Comparison of ENCODE assay signal across 7 mouse cellular contexts in the genomic region with DNA sequence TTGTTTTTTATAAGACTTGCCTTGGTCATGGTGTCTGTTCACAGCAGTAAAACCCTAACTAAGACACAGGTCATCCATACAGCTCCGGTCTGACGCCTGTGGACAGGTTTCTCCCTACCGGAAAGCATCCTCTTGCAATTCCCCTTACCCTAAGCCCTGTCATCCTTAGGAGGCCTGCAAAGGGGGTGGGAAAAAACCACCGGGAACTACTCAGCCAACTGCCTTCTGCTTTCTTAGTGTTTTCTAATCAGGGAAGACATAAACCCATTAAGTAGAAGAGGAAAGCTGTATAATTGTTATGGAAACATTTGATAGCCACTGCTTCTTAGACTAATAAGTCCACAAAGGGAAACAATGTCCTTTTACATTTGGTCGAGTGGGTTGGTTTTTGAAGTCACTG. TPM values are rescaled to one million over a fixed set of nuclear protein-coding genes. Genes with fewer than 3 reads are reported as not detected.
DNase-seq lines count a peak whose midpoint lies in the region; ATAC-seq lines count a peak whose summit lies in the region.

No protein-coding gene starts in this region.

- no peak for DNase-seq in liver, embryonic 11.5 days (ENCODE audit: low spot score)
- DNase-seq in spleen, postnatal 36 days (ENCODE audit: low spot score in 2 of 2): no peak

- H3K4me3 ChIP-seq in megakaryocyte, embryonic 14.5 days (replicated peaks): peak overlapping the region; percentile 100
- peak overlapping the region; percentile 97 for H3K4me3 ChIP-seq in forebrain, embryonic 15.5 days
- H3K4me3 ChIP-seq in liver, embryonic 11.5 days (ENCODE audit: low read depth, low read length): peak overlapping the region; percentile 91
- peak overlapping the region; percentile 82 for H3K4me3 ChIP-seq in stomach, embryonic 16.5 days (replicated peaks; ENCODE audit: low read length)

- H3K4me1 ChIP-seq in megakaryocyte, embryonic 14.5 days: peaks cover 25% of the 10 kb centered on the region
- peaks cover 17% of the 10 kb centered on the region for H3K4me1 ChIP-seq in forebrain, embryonic 15.5 days
- no peaks in the 10 kb centered on the region; the same call in 1 of the 2 replicates for H3K4me1 ChIP-seq in liver, embryonic 11.5 days (replicated peaks; ENCODE audit: control insufficient read depth, insufficient read depth, low read length)
- H3K4me1 ChIP-seq in stomach, embryonic 16.5 days (ENCODE audit: control insufficient read depth, insufficient read depth, low read length): peaks cover 13% of the 10 kb centered on the region

- H3K27ac ChIP-seq in forebrain, embryonic 15.5 days (replicated peaks): peak overlapping the region; percentile 87
- H3K27ac ChIP-seq in liver, embryonic 11.5 days (ENCODE audit: low read depth, low read length): no peak overlapping the region
- peak overlapping the region; percentile 59; the same call in 1 of the 2 replicates for H3K27ac ChIP-seq in stomach, embryonic 16.5 days (ENCODE audit: low read length)

- ATAC-seq in megakaryocyte, adult 5-6 weeks (ENCODE audit: poor library complexity, severe bottlenecking): no peak
- ATAC-seq in forebrain, embryonic 15.5 days (replicated peaks): no peak
- ATAC-seq in liver, embryonic 11.5 days (replicated peaks; ENCODE audit: low FRiP score): no peak
- no peak for ATAC-seq in stomach, embryonic 16.5 days (ENCODE audit: insufficient read depth, low FRiP score)
- no peak for ATAC-seq in megakaryocyte-erythroid progenitor cell, adult 5-6 weeks (replicated peaks; ENCODE audit: low FRiP score, low TSS enrichment, poor library complexity, severe bottlenecking)

- no peaks in the 10 kb centered on the region for H3K9me3 ChIP-seq in megakaryocyte, embryonic 14.5 days
- no peaks in the 10 kb centered on the region for H3K9me3 ChIP-seq in forebrain, embryonic 15.5 days
- no peaks in the 10 kb centered on the region for H3K9me3 ChIP-seq in liver, embryonic 11.5 days (ENCODE audit: control insufficient read depth, low read length)
- no peaks in the 10 kb centered on the region for H3K9me3 ChIP-seq in stomach, embryonic 16.5 days (replicated peaks; ENCODE audit: control insufficient read depth, low read length)

- H3K4me2 ChIP-seq in forebrain, embryonic 15.5 days (replicated peaks): peak overlapping the region; percentile 71
- H3K4me2 ChIP-seq in liver, embryonic 11.5 days: peak overlapping the region; percentile 91
- peak overlapping the region; percentile 86 for H3K4me2 ChIP-seq in stomach, embryonic 16.5 days (ENCODE audit: low read depth, low read length)

- H3K36me3 ChIP-seq in megakaryocyte, embryonic 14.5 days (replicated peaks; ENCODE audit: low read length): peaks cover 13% of the 10 kb centered on the region
- H3K36me3 ChIP-seq in forebrain, embryonic 15.5 days: peaks cover 9% of the 10 kb centered on the region
- H3K36me3 ChIP-seq in liver, embryonic 11.5 days (ENCODE audit: control insufficient read depth, insufficient read depth, low read length): peaks cover 1% of the 10 kb centered on the region; the same call in 1 of the 2 replicates
- H3K36me3 ChIP-seq in stomach, embryonic 16.5 days (ENCODE audit: control insufficient read depth, insufficient read depth, low read length): no peaks in the 10 kb centered on the region

- H3K9ac ChIP-seq in forebrain, embryonic 15.5 days (replicated peaks): 0 out of 2 replicates have a peak overlapping the region, but pooled peaks have one; percentile 78
- no peak overlapping the region for H3K9ac ChIP-seq in liver, embryonic 11.5 days (ENCODE audit: low read depth, low read length)
- peak overlapping the region; percentile 70 for H3K9ac ChIP-seq in stomach, embryonic 16.5 days (ENCODE audit: low read length)

- 46% methylated on average over 5 of the region's 5 CpGs for WGBS in forebrain, embryonic 15.5 days
- WGBS in liver, embryonic 11.5 days: 57% methylated on average over 5 of the region's 5 CpGs
- 51% methylated on average over 5 of the region's 5 CpGs for WGBS in stomach, embryonic 16.5 days

- H3K27me3 ChIP-seq in megakaryocyte, embryonic 14.5 days (replicated peaks): no peaks in the 10 kb centered on the region
- H3K27me3 ChIP-seq in forebrain, embryonic 15.5 days: no peaks in the 10 kb centered on the region
- no peaks in the 10 kb centered on the region for H3K27me3 ChIP-seq in liver, embryonic 11.5 days (replicated peaks; ENCODE audit: control insufficient read depth, insufficient read depth, low read length)
- H3K27me3 ChIP-seq in stomach, embryonic 16.5 days (ENCODE audit: control insufficient read depth, insufficient read depth, low read length): no peaks in the 10 kb centered on the region

RNA-seq across cellular contexts. Expression of a gene that starts 0.3 kb away (rescaled TPM):
- polyA plus RNA-seq in megakaryocyte, embryonic 14.5 days (2012; ENCODE audit: insufficient read depth, low replicate concordance): 237 and 328 TPM in 2 replicates
- 57.6 and 73.8 TPM in 2 replicates for total RNA-seq in megakaryocyte, adult 5-6 weeks (2015)
- total RNA-seq in megakaryocyte, adult 5-6 weeks (2017): 23.3 and 40.3 TPM in 2 replicates
- polyA plus RNA-seq in forebrain, embryonic 15.5 days (2015; fragmentation: Nextera tagmentation; extraction: Ambion mirVana): 113 and 121 TPM in 2 replicates
- 193 and 213 TPM in 2 replicates for polyA plus RNA-seq in liver, embryonic 11.5 days (2014; fragmentation: Nextera tagmentation; extraction: Ambion mirVana)
- 125 and 130 TPM in 2 replicates for polyA plus RNA-seq in stomach, embryonic 16.5 days (2015; fragmentation: Nextera tagmentation; extraction: Ambion mirVana)
- 86.0 and 94.0 TPM in 2 replicates for total RNA-seq in megakaryocyte-erythroid progenitor cell, adult 5-6 weeks (2014; fragmentation: Nextera tagmentation)
- 95.3 and 124 TPM in 2 replicates for total RNA-seq in megakaryocyte-erythroid progenitor cell, adult 5-6 weeks (2017)

RNA-seq across cellular contexts. Expression of a gene that starts 13.0 kb away (rescaled TPM):
- polyA plus RNA-seq in megakaryocyte, embryonic 14.5 days (2012; ENCODE audit: insufficient read depth, low replicate concordance): 5.3 and 15.9 TPM in 2 replicates
- total RNA-seq in megakaryocyte, adult 5-6 weeks (2015): 114 and 116 TPM in 2 replicates
- total RNA-seq in megakaryocyte, adult 5-6 weeks (2017): 246 and 306 TPM in 2 replicates
- 157 and 161 TPM in 2 replicates for polyA plus RNA-seq in forebrain, embryonic 15.5 days (2015; fragmentation: Nextera tagmentation; extraction: Ambion mirVana)
- polyA plus RNA-seq in liver, embryonic 11.5 days (2014; fragmentation: Nextera tagmentation; extraction: Ambion mirVana): 99.4 and 101 TPM in 2 replicates
- polyA plus RNA-seq in stomach, embryonic 16.5 days (2015; fragmentation: Nextera tagmentation; extraction: Ambion mirVana): 101 and 105 TPM in 2 replicates
- total RNA-seq in megakaryocyte-erythroid progenitor cell, adult 5-6 weeks (2014; fragmentation: Nextera tagmentation): 75.6 and 80.8 TPM in 2 replicates
- total RNA-seq in megakaryocyte-erythroid progenitor cell, adult 5-6 weeks (2017): 367 and 387 TPM in 2 replicates

RNA-seq across cellular contexts. Expression of a gene that starts 45.1 kb away (rescaled TPM):
- polyA plus RNA-seq in megakaryocyte, embryonic 14.5 days (2012; ENCODE audit: insufficient read depth, low replicate concordance): not detected in 2 replicates
- not detected in 2 replicates for total RNA-seq in megakaryocyte, adult 5-6 weeks (2015)
- 0.81 TPM in 1 of 2 replicates, not detected in the other for total RNA-seq in megakaryocyte, adult 5-6 weeks (2017)
- 0.32 TPM in 1 of 2 replicates, not detected in the other for polyA plus RNA-seq in forebrain, embryonic 15.5 days (2015; fragmentation: Nextera tagmentation; extraction: Ambion mirVana)
- not detected in 2 replicates for polyA plus RNA-seq in liver, embryonic 11.5 days (2014; fragmentation: Nextera tagmentation; extraction: Ambion mirVana)
- not detected in 2 replicates for polyA plus RNA-seq in stomach, embryonic 16.5 days (2015; fragmentation: Nextera tagmentation; extraction: Ambion mirVana)
- total RNA-seq in megakaryocyte-erythroid progenitor cell, adult 5-6 weeks (2014; fragmentation: Nextera tagmentation): not detected in 2 replicates
- not detected in 2 replicates for total RNA-seq in megakaryocyte-erythroid progenitor cell, adult 5-6 weeks (2017)

RNA-seq across cellular contexts. Expression of a gene that starts 46.4 kb away (rescaled TPM):
- 6.8 and 29.7 TPM in 2 replicates for polyA plus RNA-seq in megakaryocyte, embryonic 14.5 days (2012; ENCODE audit: insufficient read depth, low replicate concordance)
- 7.6 and 9.0 TPM in 2 replicates for total RNA-seq in megakaryocyte, adult 5-6 weeks (2015)
- 9.1 and 9.8 TPM in 2 replicates for total RNA-seq in megakaryocyte, adult 5-6 weeks (2017)
- polyA plus RNA-seq in forebrain, embryonic 15.5 days (2015; fragmentation: Nextera tagmentation; extraction: Ambion mirVana): 323 TPM in 2 replicates
- 113 and 126 TPM in 2 replicates for polyA plus RNA-seq in liver, embryonic 11.5 days (2014; fragmentation: Nextera tagmentation; extraction: Ambion mirVana)
- 137 TPM in 2 replicates for polyA plus RNA-seq in stomach, embryonic 16.5 days (2015; fragmentation: Nextera tagmentation; extraction: Ambion mirVana)
- total RNA-seq in megakaryocyte-erythroid progenitor cell, adult 5-6 weeks (2014; fragmentation: Nextera tagmentation): 14.9 and 28.9 TPM in 2 replicates
- 19.2 and 20.2 TPM in 2 replicates for total RNA-seq in megakaryocyte-erythroid progenitor cell, adult 5-6 weeks (2017)

RNA-seq across cellular contexts. Expression of a gene that starts 53.9 kb away (rescaled TPM):
- polyA plus RNA-seq in megakaryocyte, embryonic 14.5 days (2012; ENCODE audit: insufficient read depth, low replicate concordance): 0.56 TPM in 1 of 2 replicates, not detected in the other
- total RNA-seq in megakaryocyte, adult 5-6 weeks (2015): 0.04 TPM in 1 of 2 replicates, not detected in the other
- total RNA-seq in megakaryocyte, adult 5-6 weeks (2017): not detected in 2 replicates
- 0.08 TPM in 1 of 2 replicates, not detected in the other for polyA plus RNA-seq in forebrain, embryonic 15.5 days (2015; fragmentation: Nextera tagmentation; extraction: Ambion mirVana)
- not detected in 2 replicates for polyA plus RNA-seq in liver, embryonic 11.5 days (2014; fragmentation: Nextera tagmentation; extraction: Ambion mirVana)
- 0.15 TPM in 1 of 2 replicates, not detected in the other for polyA plus RNA-seq in stomach, embryonic 16.5 days (2015; fragmentation: Nextera tagmentation; extraction: Ambion mirVana)
- not detected in 2 replicates for total RNA-seq in megakaryocyte-erythroid progenitor cell, adult 5-6 weeks (2014; fragmentation: Nextera tagmentation)
- 0.23 TPM in 1 of 2 replicates, not detected in the other for total RNA-seq in megakaryocyte-erythroid progenitor cell, adult 5-6 weeks (2017)
